Mouse (Mus musculus) midbrain, postnatal 0 days (tissue): Measurements from ENCODE around the gene Vps16. TPM values are rescaled to one million over a fixed set of nuclear protein-coding genes. Genes with fewer than 3 reads are reported as not detected.

Source experiments
- ATAC-seq: fragments of 200-750 bp; cut with Nextera tagmentation; 2 replicates; pipeline ENCODE4 v1.8.0; 2017; ENCODE audit warnings: moderate number of reproducible peaks, mild to moderate bottlenecking, moderate TSS enrichment, moderate library complexity; ENCODE audit not compliant: low FRiP score
- DNase-seq: peaks from one replicate; pipeline ENCODE4 v3.0.0-alpha.2; 2015; ENCODE audit warnings: low spot score
- H3K27ac ChIP-seq: fragments of 300-500 bp; sonication (generic); 2 replicates; pipeline ENCODE4 v1.5.1; 2014; ENCODE audit warnings: low read depth, mild to moderate bottlenecking, low read length, mixed read lengths
- H3K27me3 ChIP-seq: fragments of 300-500 bp; sonication (generic); 2 replicates; pipeline ENCODE4 v1.6.1; 2014; ENCODE audit warnings: low read length, control low read depth, mixed read lengths; ENCODE audit not compliant: insufficient read depth
- H3K36me3 ChIP-seq: fragments of 300-500 bp; sonication (generic); 2 replicates; pipeline ENCODE4 v1.6.1; 2014; ENCODE audit warnings: low read length, control low read depth, mixed read lengths; ENCODE audit not compliant: insufficient read depth
- H3K4me1 ChIP-seq: fragments of 300-500 bp; sonication (generic); 2 replicates; pipeline ENCODE4 v1.6.1; 2014; ENCODE audit warnings: mild to moderate bottlenecking, control low read depth, antibody characterized with exemption, low read length, mixed read lengths; ENCODE audit not compliant: insufficient read depth
- H3K4me2 ChIP-seq: fragments of 300-500 bp; sonication (generic); 2 replicates; pipeline ENCODE4 v1.6.1; 2014; ENCODE audit warnings: low read depth, mild to moderate bottlenecking, low read length, mixed read lengths; ENCODE audit not compliant: poor library complexity, severe bottlenecking
- H3K4me3 ChIP-seq: fragments of 300-500 bp; sonication (generic); 2 replicates; pipeline ENCODE4 v1.5.1; 2014; ENCODE audit warnings: low read depth, mild to moderate bottlenecking, low read length, moderate library complexity
- H3K9ac ChIP-seq: fragments of 300-500 bp; sonication (generic); replicated peaks from 2 replicates; pipeline ENCODE4 v1.6.1; 2014; ENCODE audit warnings: mild to moderate bottlenecking, low read length, moderate library complexity, mixed read lengths; ENCODE audit not compliant: poor library complexity, severe bottlenecking
- H3K9me3 ChIP-seq: fragments of 300-500 bp; sonication (generic); 2 replicates; pipeline ENCODE4 v1.6.1; 2016; ENCODE audit warnings: low read length, control low read depth
- CTCF ChIP-seq: IDR thresholded peaks from 2 replicates; pipeline ENCODE4 v1.5.1; 2016; ENCODE audit warnings: antibody characterized with exemption, mild to moderate bottlenecking
- WGBS: fragments of 180-500 bp; shearing (Covaris S2); extraction: QIAGEN DNeasy Blood & Tissue Kit; methylation state at CpG from one replicate; pipeline ENCODE4 v1.1.7; 2014; 5-methylcytosine and 5-hydroxymethylcytosine counted together
- polyA plus RNA-seq: library from polyadenylated mRNA; unstranded; fragments of >200 nt; fragmentation: Nextera tagmentation; extraction: Ambion mirVana; gene quantifications from 2 replicates; pipeline ENCODE4 v1.2.1, GENCODE M21; 2015
- total RNA-seq: library from RNA; depleted of rRNA; stranded (reverse); fragments of >200 nt; gene quantifications from 2 replicates; pipeline ENCODE4 v1.2.3, GENCODE M21; 2014

The Vps16 gene
- total and polyA plus RNA-seq, 2 experiments from 2014 or later, result 81.2 to 89.9 TPM

DNA sequence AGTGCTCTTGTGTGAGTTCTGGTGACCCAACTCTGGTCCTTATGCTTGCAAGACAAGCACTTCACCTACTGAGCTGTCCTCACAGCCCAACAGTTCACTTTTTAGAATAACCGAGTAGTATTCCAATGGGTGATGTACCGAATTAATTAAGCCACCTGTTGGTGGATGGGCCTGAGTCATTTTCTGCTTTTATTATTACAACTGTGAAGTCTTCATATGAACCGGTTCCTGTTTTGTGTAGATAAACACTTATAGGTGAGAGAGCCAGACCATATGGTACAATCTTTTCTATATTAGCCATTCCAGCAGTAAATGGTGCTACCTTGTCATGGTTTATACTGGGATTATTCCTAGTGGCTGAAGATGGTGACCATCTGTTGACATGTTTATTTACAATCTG lies 11.4 kb upstream of the Vps16 start:
- DNase-seq, result no peak
- Histone ChIP-seq H3K9me3 (no peaks in the 10 kb centered on the region), H3K4me2 (no peak overlapping the region), H3K4me3 (no peak overlapping the region), H3K27ac (no peak overlapping the region), H3K4me1 (no peaks in the 10 kb centered on the region), H3K36me3 (no peaks in the 10 kb centered on the region), H3K9ac (no peak overlapping the region), H3K27me3 (no peaks in the 10 kb centered on the region)
- ATAC-seq, result no peak
- no peak for TF ChIP-seq CTCF
- WGBS, result 83% methylated on average over 3 of the region's 3 CpGs

DNA sequence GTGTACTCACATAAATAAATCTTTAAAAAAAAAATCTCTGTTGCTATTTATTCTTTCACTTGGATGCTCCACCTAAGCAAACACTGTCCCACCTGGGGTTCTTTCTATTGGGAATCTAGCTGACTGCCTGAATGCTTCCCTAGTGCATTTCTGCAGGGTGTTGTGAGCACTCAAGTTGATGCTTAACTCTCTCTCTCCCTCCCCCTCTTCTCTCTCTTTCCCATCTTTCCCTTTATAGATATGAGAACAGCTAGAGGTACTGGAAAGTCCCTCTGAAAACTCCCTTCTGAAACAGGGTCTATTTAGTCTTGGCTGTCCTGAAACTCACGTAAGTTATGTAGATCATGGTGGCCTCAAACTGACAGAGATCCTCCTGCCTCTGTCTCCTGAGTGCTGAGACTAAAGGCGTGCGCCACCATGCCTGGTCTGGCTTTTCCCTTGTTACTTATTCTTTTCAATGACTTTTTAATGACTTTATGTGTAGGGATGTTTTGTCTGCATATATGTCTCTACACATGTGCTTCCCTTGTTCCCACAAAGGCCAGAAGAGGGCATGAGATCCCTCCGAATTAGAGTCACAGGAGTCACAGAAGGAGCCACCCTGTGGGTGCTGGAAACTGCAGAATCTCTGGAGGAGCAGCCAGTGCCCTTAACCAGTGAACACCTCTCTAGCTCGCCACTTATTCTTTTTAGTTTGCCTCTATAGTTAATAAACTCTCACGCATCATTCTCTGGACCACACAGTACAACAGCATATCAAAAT lies 9.9 kb upstream of the Vps16 start:
- ATAC-seq, result no peak
- WGBS, result 75% methylated on average over 6 of the region's 6 CpGs
- H3K4me3 ChIP-seq, result no peak overlapping the region

DNA sequence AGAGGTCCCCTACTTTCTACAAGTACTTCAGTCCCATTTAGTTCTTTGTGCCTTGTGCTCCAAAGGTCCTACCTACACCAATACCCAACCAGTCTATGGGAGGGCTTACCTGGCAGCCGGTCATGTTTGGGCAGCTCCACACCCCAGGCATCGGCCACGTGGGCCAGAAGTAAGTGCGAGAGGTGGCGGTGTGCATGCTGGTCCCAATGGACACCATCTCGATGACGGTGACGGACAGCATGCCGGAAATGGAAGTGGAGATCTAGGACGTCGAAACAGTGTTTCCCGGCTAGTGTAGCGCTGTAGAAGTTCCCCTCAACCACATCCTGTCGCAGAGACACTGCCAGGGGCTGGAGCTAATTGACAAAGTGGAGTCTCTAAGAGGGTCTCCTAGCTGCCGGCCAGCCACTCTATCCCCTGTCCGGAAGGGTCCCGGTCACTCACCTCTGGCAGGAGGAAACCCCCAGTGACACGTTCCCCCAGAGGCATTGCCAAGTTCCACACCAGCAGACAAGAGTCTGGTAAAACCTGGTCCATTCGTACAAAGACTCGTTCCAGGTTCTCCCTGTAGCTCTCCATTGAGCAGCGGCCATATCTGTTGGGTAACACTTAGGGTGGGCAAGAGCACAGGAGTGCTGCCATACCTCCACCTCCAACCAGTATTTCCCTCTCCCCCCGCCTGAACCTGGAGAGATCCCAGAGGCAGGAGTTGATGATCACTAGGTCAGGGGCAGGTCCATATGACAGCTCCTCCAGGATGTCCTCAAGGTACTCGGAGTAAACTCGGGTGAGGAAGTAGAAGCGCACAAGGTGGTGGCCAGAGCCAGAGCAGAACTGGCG lies 2.1 kb upstream of the Vps16 start:
- Histone ChIP-seq H3K9me3 (no peaks in the 10 kb centered on the region), H3K4me1 (peaks cover 15% of the 10 kb centered on the region; the same call in 1 of the 2 replicates), H3K4me3 (no peak overlapping the region), H3K27ac (no peak overlapping the region), H3K4me2 (no peak overlapping the region), H3K36me3 (0 out of 2 replicates have a peak, but pooled peaks cover 9% of the 10 kb centered on the region), H3K27me3 (no peaks in the 10 kb centered on the region), H3K9ac (no peak overlapping the region)
- no peak for TF ChIP-seq CTCF
- no peak for DNase-seq
- ATAC-seq, result no peak
- WGBS, result 97% methylated on average over 26 of the region's 26 CpGs

More for the DNA sequence above, 9.9 kb upstream of the Vps16 start:
- H3K27me3 ChIP-seq, result no peaks in the 10 kb centered on the region
- H3K4me1 ChIP-seq, result no peaks in the 10 kb centered on the region
- H3K27ac ChIP-seq, result no peak overlapping the region
- TF ChIP-seq CTCF, result peak; percentile 41
- no peak overlapping the region for H3K4me2 ChIP-seq
- 0 out of 2 replicates have a peak, but pooled peaks cover 8% of the 10 kb centered on the region for H3K36me3 ChIP-seq
- no peak for DNase-seq
- H3K9ac ChIP-seq, result no peak overlapping the region
- no peaks in the 10 kb centered on the region for H3K9me3 ChIP-seq

DNA sequence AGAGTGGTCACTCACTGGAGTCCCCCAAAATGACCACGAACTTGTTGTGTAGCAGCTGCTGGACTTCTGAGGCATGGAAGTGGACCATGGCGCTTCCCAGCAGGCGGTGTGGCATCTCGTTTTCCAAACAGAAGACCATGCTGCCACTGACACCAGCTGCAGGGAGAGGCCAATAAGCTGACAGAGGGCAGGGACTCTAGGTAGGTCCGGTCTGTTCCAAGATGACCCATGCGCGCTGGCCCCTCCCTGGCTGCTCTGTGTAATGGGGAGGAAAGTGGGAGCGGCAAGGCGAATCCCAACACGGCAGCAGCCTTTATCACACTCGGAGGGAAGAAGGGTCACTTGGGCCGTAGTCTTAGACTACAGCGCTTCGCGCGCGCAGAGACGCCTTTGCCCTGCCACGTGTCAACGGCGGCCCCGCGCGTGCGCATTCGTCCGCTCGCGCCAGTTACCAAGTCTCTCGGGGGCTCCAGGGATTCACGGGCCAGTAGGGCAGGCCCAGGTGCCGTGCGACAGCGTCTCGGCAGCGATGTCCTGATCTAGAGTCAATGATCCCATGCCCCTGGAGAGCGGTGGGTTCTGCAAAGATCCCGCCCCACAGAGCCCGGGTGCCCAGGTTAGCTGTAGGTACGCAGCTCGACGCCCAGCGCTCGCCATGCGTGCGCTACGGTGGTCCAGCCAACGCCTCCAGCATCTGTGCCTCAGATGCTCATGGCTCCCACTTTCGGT lies 578 bp upstream of the Vps16 start:
- peak overlapping the region; percentile 90 for H3K4me2 ChIP-seq
- ATAC-seq (peak; percentile 79), DNase-seq (peak; percentile 87)
- H3K4me3 ChIP-seq, result peak overlapping the region; percentile 86
- 15% methylated on average over 49 of the region's 49 CpGs for WGBS
- H3K9ac ChIP-seq, result peak overlapping the region; percentile 90
- no peak for TF ChIP-seq CTCF
- H3K27me3 ChIP-seq, result no peaks in the 10 kb centered on the region
- peak overlapping the region; percentile 97 for H3K27ac ChIP-seq
- peaks cover 15% of the 10 kb centered on the region; the same call in 1 of the 2 replicates for H3K4me1 ChIP-seq
- H3K9me3 ChIP-seq, result no peaks in the 10 kb centered on the region
- 0 out of 2 replicates have a peak, but pooled peaks cover 8% of the 10 kb centered on the region for H3K36me3 ChIP-seq

DNA sequence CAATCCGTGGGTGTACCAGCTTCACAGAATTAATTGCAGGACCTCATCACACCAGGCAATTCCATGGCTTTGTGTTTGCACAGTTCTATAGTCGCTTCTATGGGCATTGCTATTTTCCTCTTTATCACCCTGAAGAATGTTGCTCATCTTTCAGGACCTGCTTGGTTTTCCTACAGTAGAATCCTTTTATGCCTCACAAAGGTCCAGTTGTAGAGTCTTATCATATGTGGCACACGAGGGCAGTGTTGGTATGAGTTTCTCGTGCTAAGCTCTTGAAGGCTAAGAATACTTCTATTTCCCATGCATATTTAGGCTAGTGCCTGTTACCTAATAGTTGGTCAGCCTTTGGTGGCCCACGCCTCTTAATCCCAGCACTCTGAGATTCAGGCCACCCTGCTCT lies 973 bp downstream of the Vps16 start:
- ATAC-seq (no peak), DNase-seq (peak; percentile 59)
- Histone ChIP-seq H3K4me1 (peaks cover 15% of the 10 kb centered on the region; the same call in 1 of the 2 replicates), H3K4me3 (peak overlapping the region; percentile 86), H3K9me3 (no peaks in the 10 kb centered on the region), H3K27me3 (no peaks in the 10 kb centered on the region), H3K9ac (peak overlapping the region; percentile 90), H3K36me3 (no peaks in the 10 kb centered on the region), H3K4me2 (peak overlapping the region; percentile 90), H3K27ac (peak overlapping the region; percentile 97)
- TF ChIP-seq CTCF, result peak; percentile 61
- WGBS, result 37% methylated on average over 5 of the region's 5 CpGs
